Mouse (Mus musculus): ENCODE measurements around the gene Cd209b. TPM values are rescaled to one million over a fixed set of nuclear protein-coding genes. Genes with fewer than 3 reads are reported as not detected.

Cd209b gene
- total RNA-seq (2021) = 0.61 and 0.62 TPM in 2 replicates
- long read RNA-seq, partial matches to known transcripts = 0 of 2 reads
- long read RNA-seq, other reads (novel, unspliced or antisense) = 0 of 2 reads

DNA sequence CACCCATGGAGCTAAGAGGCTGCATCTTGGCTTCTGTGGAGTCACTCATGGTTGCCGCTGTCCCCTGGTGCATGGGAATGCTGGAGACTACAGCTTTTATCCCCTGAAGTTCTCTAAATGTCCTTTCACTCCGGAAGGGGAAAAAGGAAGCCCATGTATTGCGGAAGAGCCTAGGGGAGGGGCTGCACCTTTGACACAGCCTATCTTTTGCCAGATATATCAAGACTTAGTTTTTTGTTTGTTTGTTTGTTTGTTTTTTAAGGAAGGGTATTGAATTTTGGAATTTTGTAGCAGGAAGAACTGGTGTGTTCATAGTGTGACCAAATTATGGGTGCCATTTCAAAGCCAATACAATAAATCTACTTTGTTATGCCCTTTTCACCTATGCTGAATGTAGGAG lies at the start of gene Cd209b:
TSS of gene Cd209b (minus strand) at position 101 of the 400 bp plus-strand sequence.
- no peak for DNase-seq

- no peak for DNase-seq
These were observed 29.4 kb upstream of the Cd209b start for GRCm38 (mm10) chr8:3956037-3956436.

- DNase-seq = no peak
These were observed 28.0 kb upstream of the Cd209b start, which contains the start of gene Cd209c for GRCm38 (mm10) chr8:3954646-3955045. TSS of gene Cd209c (minus strand) at chr8:3954746.

GRCm38 (mm10) chr8:3940023-3940422 lies 13.4 kb upstream of the Cd209b start:
- no peak for DNase-seq

DNA sequence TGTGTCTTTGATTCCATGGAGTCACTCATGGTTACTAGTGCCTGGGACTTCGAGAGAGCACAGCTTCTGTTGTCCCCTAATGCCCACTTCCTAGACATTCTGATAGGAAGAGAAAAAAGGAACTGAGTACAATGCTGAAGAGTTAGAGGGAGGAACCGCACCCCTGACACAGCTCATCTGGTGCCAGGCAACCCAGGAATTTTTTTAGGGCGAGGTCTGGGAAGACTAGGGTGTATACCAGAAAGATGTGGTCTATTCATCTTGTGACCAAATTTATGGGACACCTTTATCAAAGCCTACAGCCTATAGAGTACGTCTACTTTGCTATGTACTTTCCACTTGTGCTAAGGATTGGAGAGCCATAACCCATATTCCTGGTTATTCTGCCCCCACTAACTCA lies 48.2 kb downstream of the Cd209b start, which contains the start of gene Cd209d:
TSS of gene Cd209d (minus strand) at position 101 of the 400 bp plus-strand sequence.
- no peak for DNase-seq

- DNase-seq = no peak
These were observed 50.5 kb downstream of the Cd209b start for GRCm38 (mm10) chr8:3876121-3876520.

Other genes with a start within 250 kb of the Cd209b start
- 0.18 TPM in 1 of 2 replicates, not detected in the other for gene Fcer2a, start 232.7 kb downstream of the Cd209b start, total RNA-seq (2021)
- gene Clec4g, start 206.2 kb downstream of the Cd209b start, total RNA-seq (2021) = not detected in 2 replicates
- gene Cd209a, start 177.9 kb downstream of the Cd209b start, total RNA-seq (2021) = not detected in 2 replicates
- gene Cd209e, start 72.5 kb downstream of the Cd209b start, total RNA-seq (2021) = not detected in 2 replicates
- not detected in 2 replicates for gene Cd209d, start 48.3 kb downstream of the Cd209b start, total RNA-seq (2021)
- gene Cd209c, start 27.9 kb upstream of the Cd209b start, total RNA-seq (2021) = 0.21 TPM in 1 of 2 replicates, not detected in the other
- gene Cd209f, start 179.0 kb upstream of the Cd209b start, total RNA-seq (2021) = 0.88 and 1.6 TPM in 2 replicates
- 0.18 TPM in 1 of 2 replicates, not detected in the other for gene Cd209g, start 207.3 kb upstream of the Cd209b start, total RNA-seq (2021)
- gene Evi5l, start 239.7 kb upstream of the Cd209b start, total RNA-seq (2021) = 31.2 and 38.6 TPM in 2 replicates

Measured in adrenal gland, postnatal 25 days (tissue).